19 mouse cellular contexts compared by ENCODE assay signal in the genomic region with DNA sequence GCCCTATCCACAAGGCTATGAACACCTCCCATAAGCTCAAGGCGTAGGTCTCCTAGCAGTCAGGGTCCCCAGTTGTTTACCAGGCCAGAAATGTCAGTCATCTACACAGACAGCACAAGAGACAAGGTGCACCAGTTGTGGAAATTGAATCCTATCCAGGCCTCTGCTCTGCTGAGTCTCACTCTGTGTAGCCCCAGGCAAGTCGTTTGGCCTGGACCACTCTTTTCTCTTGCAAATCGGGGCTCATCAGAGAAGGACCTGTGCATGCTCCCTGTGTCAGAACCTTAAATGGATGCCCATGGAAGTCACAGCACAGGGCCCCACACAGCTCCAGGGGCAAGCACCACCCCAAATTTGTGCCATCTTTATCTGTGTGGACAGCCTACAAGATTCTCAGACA.
"Had no signal": no experiment of that assay in that cellular context is flagged by ENCODE, and none has a peak within 500 bp of the region (broad histone marks: within the 10 kb centered on the region; RNA-seq: fewer than 3 reads in every experiment).

No protein-coding gene starts in this region.

- H3K36me3 ChIP-seq: liver, embryonic 13.5 days; liver, embryonic 15.5 days; lung, embryonic 15.5 days; midbrain, embryonic 12.5 days; neural tube, embryonic 13.5 days; stomach, embryonic 15.5 days had no signal

- ATAC-seq: liver, postnatal 0 days; lung, postnatal 0 days had no signal

- H3K27ac ChIP-seq: liver, embryonic 13.5 days; liver, embryonic 15.5 days; lung, embryonic 15.5 days; macrophage; midbrain, embryonic 12.5 days; neural tube, embryonic 13.5 days; stomach, embryonic 15.5 days had no signal

- H3K4me2 ChIP-seq: liver, embryonic 11.5 days; liver, embryonic 13.5 days; liver, embryonic 15.5 days; lung, embryonic 15.5 days; midbrain, embryonic 12.5 days; neural tube, embryonic 13.5 days; stomach, embryonic 15.5 days had no signal

- H3K27me3 ChIP-seq: liver, embryonic 13.5 days; liver, embryonic 15.5 days; lung, embryonic 15.5 days; megakaryocyte, embryonic 14.5 days; midbrain, embryonic 12.5 days; neural tube, embryonic 13.5 days; stomach, embryonic 15.5 days had no signal

- H3K9me3 ChIP-seq: liver, embryonic 13.5 days; liver, embryonic 15.5 days; lung, embryonic 15.5 days; midbrain, embryonic 12.5 days; neural tube, embryonic 13.5 days; stomach, embryonic 15.5 days had no signal

- H3K4me3 ChIP-seq: liver, embryonic 13.5 days; liver, embryonic 15.5 days; lung, embryonic 15.5 days; megakaryocyte, embryonic 14.5 days; midbrain, embryonic 12.5 days; neural tube, embryonic 13.5 days; stomach, embryonic 15.5 days had no signal

- H3K9ac ChIP-seq: liver, embryonic 13.5 days; liver, embryonic 15.5 days; liver, postnatal 0 days; lung, embryonic 15.5 days; midbrain, embryonic 12.5 days; neural tube, embryonic 13.5 days; stomach, embryonic 15.5 days had no signal

- DNase-seq: liver, embryonic 13.5 days; liver, postnatal 0 days; lung, adult 2 months; lung, postnatal 14 days; lung, postnatal 36 days; midbrain, embryonic 14.5 days; right cerebral cortex, postnatal 14 days; thymus, adult 2 months; thymus, postnatal 25 days; thymus, postnatal 4 days had no signal

- H3K4me1 ChIP-seq: liver, embryonic 13.5 days; liver, embryonic 15.5 days; megakaryocyte, embryonic 14.5 days; stomach, embryonic 15.5 days had no signal
